Mouse (Mus musculus): ENCODE data around the gene 1700013F07Rik. TPM values are rescaled to one million over a fixed set of nuclear protein-coding genes. Genes with fewer than 3 reads are reported as not detected.
"Not testable (repeated sequence)": the region's sequence is repeated elsewhere in the genome, so short reads cannot be mapped to it uniquely, and the experiment has no call there.

Gene 1700013F07Rik
- 2.8 and 6.1 TPM in 2 replicates for polyA plus RNA-seq (2015; fragmentation: Nextera tagmentation; extraction: Ambion mirVana)

- H3K27ac ChIP-seq (replicated peaks): no peak within 1 kb of the TSS
- H3K4me1 ChIP-seq: peaks cover 4% of the 10 kb centered on the region
- no peak for ATAC-seq (ENCODE audit: insufficient number of reproducible peaks, low FRiP score, low TSS enrichment, low read depth)
- 87% methylated on average over 6 of the region's 6 CpGs for WGBS
- H3K27me3 ChIP-seq: peaks cover 14% of the 10 kb centered on the region
- H3K4me3 ChIP-seq (replicated peaks): no peak within 1 kb of the TSS
- no peaks in the 10 kb centered on the region for H3K9me3 ChIP-seq (replicated peaks)
- H3K36me3 ChIP-seq: no peaks in the 10 kb centered on the region
- H3K9ac ChIP-seq: no peak within 1 kb of the TSS
- no peak within 1 kb of the TSS for H3K4me2 ChIP-seq (replicated peaks)
Measured at GRCm38 (mm10) chr3:108533951-108534350, at the start of gene 1700013F07Rik. TSS of gene 1700013F07Rik (plus strand) at chr3:108534150.

GRCm38 (mm10) chr3:108484749-108485148, 49.2 kb upstream of the 1700013F07Rik start:
- H3K9me3 ChIP-seq (replicated peaks): no peaks in the 10 kb centered on the region
- no peak overlapping the region for H3K9ac ChIP-seq
- H3K4me3 ChIP-seq (replicated peaks): no peak overlapping the region
- no peaks in the 10 kb centered on the region for H3K4me1 ChIP-seq
- H3K27me3 ChIP-seq: no peaks in the 10 kb centered on the region
- ATAC-seq (ENCODE audit: insufficient number of reproducible peaks, low FRiP score, low TSS enrichment, low read depth): no peak
- no peak overlapping the region for H3K4me2 ChIP-seq (replicated peaks)
- 89% methylated on average over 4 of the region's 4 CpGs for WGBS
- no peaks in the 10 kb centered on the region for H3K36me3 ChIP-seq
- H3K27ac ChIP-seq (replicated peaks): no peak overlapping the region

GRCm38 (mm10) chr3:108489968-108490367, 44.0 kb upstream of the 1700013F07Rik start:
- 34% methylated on average over 3 of the region's 3 CpGs for WGBS
- Histone ChIP-seq H3K9me3 (replicated peaks) (no peaks in the 10 kb centered on the region), H3K27ac (replicated peaks) (no peak overlapping the region), H3K36me3 (no peaks in the 10 kb centered on the region), H3K27me3 (no peaks in the 10 kb centered on the region), H3K4me3 (replicated peaks) (no peak overlapping the region), H3K4me2 (replicated peaks) (no peak overlapping the region), H3K4me1 (no peaks in the 10 kb centered on the region), H3K9ac (no peak overlapping the region)
- ATAC-seq (ENCODE audit: insufficient number of reproducible peaks, low FRiP score, low TSS enrichment, low read depth): no peak

- no peaks in the 10 kb centered on the region for H3K27me3 ChIP-seq
- H3K4me1 ChIP-seq: no peaks in the 10 kb centered on the region
- WGBS: 71% methylated on average over 9 of the region's 9 CpGs
- no peak overlapping the region for H3K9ac ChIP-seq
- no peaks in the 10 kb centered on the region for H3K36me3 ChIP-seq
- no peak overlapping the region for H3K4me3 ChIP-seq (replicated peaks)
- no peak overlapping the region for H3K27ac ChIP-seq (replicated peaks)
- H3K9me3 ChIP-seq (replicated peaks): no peaks in the 10 kb centered on the region
- no peak for ATAC-seq (ENCODE audit: insufficient number of reproducible peaks, low FRiP score, low TSS enrichment, low read depth)
- H3K4me2 ChIP-seq (replicated peaks): no peak overlapping the region
Measured at GRCm38 (mm10) chr3:108494861-108495474, 39.0 kb upstream of the 1700013F07Rik start.

- Histone ChIP-seq H3K9ac (no peak overlapping the region), H3K27me3 (no peaks in the 10 kb centered on the region), H3K9me3 (replicated peaks) (no peaks in the 10 kb centered on the region), H3K4me2 (replicated peaks) (no peak overlapping the region), H3K27ac (replicated peaks) (no peak overlapping the region), H3K4me1 (no peaks in the 10 kb centered on the region), H3K4me3 (replicated peaks) (no peak overlapping the region), H3K36me3 (no peaks in the 10 kb centered on the region)
- no peak for ATAC-seq (ENCODE audit: insufficient number of reproducible peaks, low FRiP score, low TSS enrichment, low read depth)
- 19% methylated on average over 4 of the region's 4 CpGs for WGBS
Measured at GRCm38 (mm10) chr3:108495486-108495885, 38.5 kb upstream of the 1700013F07Rik start.

GRCm38 (mm10) chr3:108497602-108498001, 36.3 kb upstream of the 1700013F07Rik start:
- Histone ChIP-seq H3K36me3 (no peaks in the 10 kb centered on the region), H3K4me3 (replicated peaks) (no peak overlapping the region), H3K27me3 (no peaks in the 10 kb centered on the region), H3K4me1 (no peaks in the 10 kb centered on the region), H3K4me2 (replicated peaks) (no peak overlapping the region), H3K9ac (no peak overlapping the region), H3K27ac (replicated peaks) (no peak overlapping the region), H3K9me3 (replicated peaks) (no peaks in the 10 kb centered on the region)
- no peak for ATAC-seq (ENCODE audit: insufficient number of reproducible peaks, low FRiP score, low TSS enrichment, low read depth)
- 45% methylated on average over 9 of the region's 9 CpGs for WGBS

- H3K27ac ChIP-seq (replicated peaks): no peak overlapping the region
- no peaks in the 10 kb centered on the region for H3K27me3 ChIP-seq
- no peak for ATAC-seq (ENCODE audit: insufficient number of reproducible peaks, low FRiP score, low TSS enrichment, low read depth)
- no peak overlapping the region for H3K4me2 ChIP-seq (replicated peaks)
- WGBS: 80% methylated on average over 8 of the region's 8 CpGs
- H3K9ac ChIP-seq: no peak overlapping the region
- H3K4me3 ChIP-seq (replicated peaks): no peak overlapping the region
- no peaks in the 10 kb centered on the region for H3K4me1 ChIP-seq
- no peaks in the 10 kb centered on the region for H3K9me3 ChIP-seq (replicated peaks)
- H3K36me3 ChIP-seq: no peaks in the 10 kb centered on the region
Measured at GRCm38 (mm10) chr3:108499826-108500225, 34.1 kb upstream of the 1700013F07Rik start.

- H3K4me3 ChIP-seq (replicated peaks); H3K9me3 ChIP-seq (replicated peaks); H3K9ac ChIP-seq; H3K4me1 ChIP-seq; H3K36me3 ChIP-seq; H3K27ac ChIP-seq (replicated peaks); H3K4me2 ChIP-seq (replicated peaks); H3K27me3 ChIP-seq; ATAC-seq (ENCODE audit: insufficient number of reproducible peaks, low FRiP score, low TSS enrichment, low read depth): not testable (repeated sequence)
- WGBS: 83% methylated on average over 3 of the region's 3 CpGs
Measured at GRCm38 (mm10) chr3:108501411-108501810, 32.5 kb upstream of the 1700013F07Rik start.

- WGBS: 65% methylated on average over 4 of the region's 4 CpGs
- no peaks in the 10 kb centered on the region for H3K9me3 ChIP-seq (replicated peaks)
- H3K27me3 ChIP-seq: no peaks in the 10 kb centered on the region
- ATAC-seq (ENCODE audit: insufficient number of reproducible peaks, low FRiP score, low TSS enrichment, low read depth): no peak
- H3K36me3 ChIP-seq: no peaks in the 10 kb centered on the region
- no peaks in the 10 kb centered on the region for H3K4me1 ChIP-seq
- no peak overlapping the region for H3K4me3 ChIP-seq (replicated peaks)
- no peak overlapping the region for H3K4me2 ChIP-seq (replicated peaks)
- H3K27ac ChIP-seq (replicated peaks): no peak overlapping the region
- no peak overlapping the region for H3K9ac ChIP-seq
Measured at GRCm38 (mm10) chr3:108503908-108504307, 30.0 kb upstream of the 1700013F07Rik start.

GRCm38 (mm10) chr3:108508745-108509474, 25.0 kb upstream of the 1700013F07Rik start:
- Histone ChIP-seq H3K27me3 (no peaks in the 10 kb centered on the region), H3K4me1 (peaks cover 5% of the 10 kb centered on the region; the same call in 1 of the 2 replicates), H3K9ac (no peak overlapping the region), H3K4me2 (replicated peaks) (no peak overlapping the region), H3K9me3 (replicated peaks) (no peaks in the 10 kb centered on the region), H3K36me3 (no peaks in the 10 kb centered on the region), H3K4me3 (replicated peaks) (no peak overlapping the region), H3K27ac (replicated peaks) (no peak overlapping the region)
- ATAC-seq (ENCODE audit: insufficient number of reproducible peaks, low FRiP score, low TSS enrichment, low read depth): no peak
- 42% methylated on average over 4 of the region's 4 CpGs for WGBS

GRCm38 (mm10) chr3:108510156-108510555, 23.8 kb upstream of the 1700013F07Rik start:
- no peak overlapping the region for H3K9ac ChIP-seq
- no peak overlapping the region for H3K4me2 ChIP-seq (replicated peaks)
- no peaks in the 10 kb centered on the region for H3K36me3 ChIP-seq
- WGBS: 50% methylated on average over 1 of the region's 2 CpGs
- H3K9me3 ChIP-seq (replicated peaks): no peaks in the 10 kb centered on the region
- H3K27ac ChIP-seq (replicated peaks): no peak overlapping the region
- ATAC-seq (ENCODE audit: insufficient number of reproducible peaks, low FRiP score, low TSS enrichment, low read depth): no peak
- H3K27me3 ChIP-seq: no peaks in the 10 kb centered on the region
- H3K4me3 ChIP-seq (replicated peaks): no peak overlapping the region
- H3K4me1 ChIP-seq: peaks cover 5% of the 10 kb centered on the region; the same call in 1 of the 2 replicates
